Mouse (Mus musculus) spleen, adult 2 months (tissue): Measurements from ENCODE around the gene Astn2. TPM values are rescaled to one million over a fixed set of nuclear protein-coding genes. Genes with fewer than 3 reads are reported as not detected.
A peak's percentile ranks its signal among the peaks of the same experiment; 100 is the strongest.

ENCODE experiments used
- DNase-seq, 2 experiments: peaks; one replicate each; pipeline versions ENCODE4 v3.0.0 to v3.0.0-alpha.2; 2012 to 2021; ENCODE audit warnings: low spot score in 2 of 2, low read depth in 1 of 2
- H3K27ac ChIP-seq: fragments of 200-500 bp; 2 replicates; pipeline ENCODE4 v1.5.1; 2012; ENCODE audit warnings: low read length, inconsistent platforms; ENCODE audit not compliant: insufficient read depth
- H3K27me3 ChIP-seq: fragments of 200-500 bp; 2 replicates; pipeline ENCODE4 v1.6.1; 2012; ENCODE audit warnings: mild to moderate bottlenecking, moderate library complexity, low read length, inconsistent platforms; ENCODE audit not compliant: control insufficient read depth, insufficient read depth
- H3K36me3 ChIP-seq: fragments of 200-500 bp; 2 replicates; pipeline ENCODE4 v1.6.1; 2012; ENCODE audit warnings: mild to moderate bottlenecking, low read length, inconsistent platforms; ENCODE audit not compliant: control insufficient read depth, insufficient read depth
- H3K4me1 ChIP-seq: fragments of 200-500 bp; 2 replicates; pipeline ENCODE4 v1.6.1; 2011; ENCODE audit warnings: inconsistent platforms; ENCODE audit not compliant: control insufficient read depth, insufficient read depth, insufficient read length
- H3K4me3 ChIP-seq: fragments of 200-500 bp; 2 replicates; pipeline ENCODE4 v1.5.1; 2011; ENCODE audit warnings: mild to moderate bottlenecking, inconsistent platforms; ENCODE audit not compliant: insufficient read depth, insufficient read length; ENCODE audit errors: extremely low read depth
- CTCF ChIP-seq: fragments of 200-500 bp; IDR thresholded peaks from 2 replicates; pipeline ENCODE4 v1.5.1; 2011; ENCODE audit warnings: mild to moderate bottlenecking, inconsistent platforms; ENCODE audit not compliant: insufficient read depth, insufficient read length, insufficient replicate concordance; ENCODE audit errors: extremely low read depth
- POLR2A ChIP-seq: fragments of 200-500 bp; IDR thresholded peaks from 2 replicates; pipeline ENCODE4 v1.6.1; 2011; ENCODE audit warnings: low read depth, low read length, inconsistent platforms
- WGBS: fragments of 180-500 bp; shearing (Covaris S2); methylation state at CpG from one replicate; pipeline ENCODE4 v1.1.7; 2018; 5-methylcytosine and 5-hydroxymethylcytosine counted together
- polyA plus RNA-seq: library from polyadenylated mRNA; depleted of rRNA; stranded (reverse); fragments of >200 nt; gene quantifications from 2 replicates; pipeline ENCODE4 v1.2.3, GENCODE M21; 2012

The Astn2 gene
- polyA plus RNA-seq, 1 experiment, result 3.9 TPM

DNA sequence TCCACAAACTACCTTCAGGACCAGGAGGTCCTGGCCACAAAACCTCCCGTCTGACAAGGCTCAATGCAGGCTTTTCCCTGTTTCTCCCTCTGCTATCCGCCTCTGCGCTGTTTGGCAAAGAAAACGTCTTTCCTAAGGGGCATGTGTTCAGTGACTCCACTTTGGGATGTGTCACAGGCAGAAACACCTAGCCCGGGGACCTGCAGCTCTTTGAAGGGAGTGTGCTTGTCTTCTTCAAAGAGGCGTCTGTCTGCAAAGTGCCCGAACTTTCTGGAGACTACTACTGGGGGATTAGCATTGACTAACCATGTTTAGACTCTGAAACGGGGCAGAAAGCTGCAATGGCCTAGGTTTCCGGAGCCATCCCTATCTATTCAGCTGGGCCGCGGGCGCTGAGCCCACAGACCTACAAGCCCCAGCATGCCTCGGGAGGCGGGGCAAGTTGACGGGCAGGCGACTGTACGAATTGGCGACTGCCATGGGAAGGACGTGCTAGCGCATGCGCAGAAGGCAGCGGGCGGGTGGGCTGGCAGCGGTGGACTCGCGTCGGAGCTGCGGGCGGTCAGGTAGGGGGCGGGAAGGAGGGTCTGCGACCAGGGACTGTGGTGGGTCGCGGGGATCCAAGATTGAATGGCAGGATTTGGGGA lies 799.8 kb downstream of the Astn2 start, which contains the start of gene Trim32:
Gene Trim32, plus strand, starts transcription at position 483 of the 647 bp plus-strand sequence.
- peak within 1 kb of the TSS; percentile 81 for H3K4me3 ChIP-seq
- TF ChIP-seq CTCF (no peak), POLR2A (peak; percentile 19; the same call in 1 of the 2 replicates)
- no peaks in the 10 kb centered on the region for H3K36me3 ChIP-seq
- WGBS, result 7% methylated on average over 33 of the region's 33 CpGs
- peaks cover 5% of the 10 kb centered on the region; the same call in 1 of the 2 replicates for H3K4me1 ChIP-seq
- H3K27me3 ChIP-seq, result no peaks in the 10 kb centered on the region
- H3K27ac ChIP-seq, result no peak within 1 kb of the TSS
- DNase-seq, result peak; percentile 70 to 96

DNA sequence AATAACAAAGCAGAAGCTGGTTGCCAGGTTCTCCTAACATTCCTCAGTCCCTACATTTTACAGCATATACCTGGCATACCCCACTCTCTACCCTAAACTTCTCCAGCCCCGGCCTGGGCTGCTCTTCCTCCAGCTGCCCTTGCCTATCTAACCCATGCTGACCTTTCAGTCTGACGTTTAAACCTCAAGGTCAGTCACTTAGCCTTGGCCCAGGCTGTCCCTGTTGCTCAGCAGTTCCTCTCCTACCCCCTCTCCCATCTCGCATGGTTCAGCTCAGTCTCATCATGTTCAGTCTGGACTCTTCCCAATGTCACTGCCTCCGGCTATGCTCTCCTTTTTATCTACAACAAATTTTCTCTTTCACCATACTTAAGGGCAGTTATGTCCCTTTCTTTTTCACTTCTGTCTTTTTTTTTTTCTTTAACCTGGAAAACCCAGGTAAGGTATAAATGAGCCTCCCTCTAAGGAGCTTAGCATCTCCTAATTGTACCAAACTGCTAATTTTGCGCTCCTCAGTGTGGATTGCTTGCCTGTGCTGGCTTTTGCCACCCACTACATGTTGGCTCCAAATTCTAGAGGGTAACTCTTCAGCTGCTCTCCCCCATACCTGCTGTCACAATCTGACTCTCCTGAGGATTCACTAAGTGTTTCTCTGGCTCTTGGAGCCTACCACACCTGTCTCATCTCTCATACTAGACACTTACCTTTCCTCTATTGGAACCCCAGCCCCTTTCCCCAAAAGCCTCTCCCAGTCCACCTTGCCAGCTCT lies 809.6 kb downstream of the Astn2 start:
- Histone ChIP-seq H3K4me3 (no peak overlapping the region), H3K4me1 (no peaks in the 10 kb centered on the region), H3K36me3 (no peaks in the 10 kb centered on the region), H3K27ac (no peak overlapping the region), H3K27me3 (no peaks in the 10 kb centered on the region)
- WGBS, result 75% methylated on average over 5 of the region's 5 CpGs
- DNase-seq, result no peak
- TF ChIP-seq CTCF, result no peak

DNA sequence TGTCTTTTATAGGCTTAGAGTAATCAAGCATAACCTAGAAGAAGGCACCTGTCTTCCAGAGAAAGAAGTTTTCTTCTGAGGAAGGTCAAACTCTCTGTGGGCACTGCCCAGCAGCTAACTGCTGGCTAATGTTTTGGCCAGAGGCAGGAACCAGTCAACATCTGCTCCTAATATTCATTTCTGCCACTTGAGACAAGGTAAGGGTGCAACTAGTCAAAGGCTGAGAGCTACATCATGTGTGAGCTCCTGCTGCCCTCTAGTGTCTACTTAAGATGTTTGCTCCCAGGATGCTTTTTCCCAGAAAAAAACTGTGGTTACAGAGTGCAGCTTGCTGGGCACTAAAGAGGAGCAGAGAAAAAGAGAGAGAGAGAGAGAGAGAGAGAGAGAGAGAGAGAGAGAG lies 814.6 kb downstream of the Astn2 start:
- Histone ChIP-seq H3K27ac (no peak overlapping the region), H3K4me1 (no peaks in the 10 kb centered on the region), H3K36me3 (no peaks in the 10 kb centered on the region), H3K27me3 (no peaks in the 10 kb centered on the region), H3K4me3 (no peak overlapping the region)
- no peak for DNase-seq
- no peak for TF ChIP-seq POLR2A
- TF ChIP-seq CTCF, result no peak

DNA sequence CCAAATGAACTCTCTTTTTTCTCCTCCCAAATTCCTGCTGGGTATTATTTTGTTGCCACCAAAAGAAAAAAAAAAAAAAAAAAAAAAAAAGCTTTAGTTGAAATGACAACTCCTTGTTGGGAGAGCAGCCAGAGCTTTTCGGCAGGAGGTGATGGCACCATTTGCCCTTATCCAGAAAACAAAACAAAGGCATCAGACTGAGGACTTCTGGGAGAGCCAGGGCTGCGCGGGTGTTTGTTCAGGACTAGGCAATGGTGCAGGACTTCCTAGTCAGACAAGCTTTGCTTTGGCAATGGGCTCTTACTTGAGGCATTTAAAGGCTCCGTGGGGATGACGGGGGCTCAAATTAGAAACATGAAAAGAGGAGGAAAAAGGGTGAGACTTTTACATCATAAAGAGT lies 817.5 kb downstream of the Astn2 start:
- Histone ChIP-seq H3K4me1 (no peaks in the 10 kb centered on the region), H3K4me3 (no peak overlapping the region), H3K27ac (no peak overlapping the region), H3K36me3 (no peaks in the 10 kb centered on the region), H3K27me3 (no peaks in the 10 kb centered on the region)
- DNase-seq, result no peak
- TF ChIP-seq POLR2A (no peak), CTCF (no peak)
- 76% methylated on average over 5 of the region's 5 CpGs for WGBS

DNA sequence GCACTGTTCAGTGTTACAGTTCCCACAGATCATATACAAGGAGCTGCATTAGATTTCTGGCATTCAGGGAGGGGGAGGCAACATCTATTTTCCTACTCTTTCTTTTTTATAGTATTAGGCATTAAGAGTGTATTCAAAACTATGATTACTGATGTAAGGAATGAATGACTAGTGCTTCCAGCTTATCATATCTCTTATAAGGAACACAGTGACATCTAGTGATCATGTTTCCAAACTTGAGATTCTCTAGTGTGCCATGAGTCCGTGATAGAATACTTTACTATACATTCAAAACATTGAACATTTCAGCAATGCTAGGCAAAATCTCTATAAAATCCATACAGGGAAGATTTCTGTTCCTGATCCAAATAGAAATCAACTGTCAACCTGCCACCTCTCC lies 824.2 kb downstream of the Astn2 start:
- TF ChIP-seq CTCF (no peak), POLR2A (no peak)
- Histone ChIP-seq H3K27me3 (no peaks in the 10 kb centered on the region), H3K36me3 (no peaks in the 10 kb centered on the region), H3K4me3 (no peak overlapping the region), H3K4me1 (no peaks in the 10 kb centered on the region), H3K27ac (no peak overlapping the region)
- 40% methylated on average over 1 of the region's 1 CpGs for WGBS
- DNase-seq, result no peak

DNA sequence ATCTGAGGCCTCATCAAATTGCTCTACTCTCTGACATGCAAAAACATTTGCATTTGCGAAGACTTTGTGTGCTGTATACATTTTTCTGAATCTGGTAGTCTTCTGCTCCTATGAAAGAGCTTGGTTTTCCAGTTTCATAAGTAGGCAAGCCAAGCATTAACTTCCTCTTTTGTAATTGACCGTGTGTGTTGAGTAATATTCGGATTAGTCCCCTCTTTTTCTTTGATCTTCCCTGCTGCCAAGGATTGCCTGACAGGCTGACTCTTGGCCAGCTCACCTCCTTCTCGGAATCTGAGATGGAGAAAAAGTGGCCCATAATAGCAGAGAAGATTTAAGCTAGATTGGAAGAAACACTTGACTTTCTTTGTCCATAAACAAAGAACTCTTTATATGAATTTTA lies 838.9 kb downstream of the Astn2 start:
- DNase-seq, result no peak
- TF ChIP-seq CTCF, result no peak
- no peak for TF ChIP-seq POLR2A
- WGBS, result 44% methylated on average over 4 of the region's 4 CpGs
- no peak overlapping the region for H3K4me3 ChIP-seq
- H3K27ac ChIP-seq, result no peak overlapping the region
- H3K36me3 ChIP-seq, result no peaks in the 10 kb centered on the region
- H3K4me1 ChIP-seq, result no peaks in the 10 kb centered on the region
- H3K27me3 ChIP-seq, result no peaks in the 10 kb centered on the region

DNA sequence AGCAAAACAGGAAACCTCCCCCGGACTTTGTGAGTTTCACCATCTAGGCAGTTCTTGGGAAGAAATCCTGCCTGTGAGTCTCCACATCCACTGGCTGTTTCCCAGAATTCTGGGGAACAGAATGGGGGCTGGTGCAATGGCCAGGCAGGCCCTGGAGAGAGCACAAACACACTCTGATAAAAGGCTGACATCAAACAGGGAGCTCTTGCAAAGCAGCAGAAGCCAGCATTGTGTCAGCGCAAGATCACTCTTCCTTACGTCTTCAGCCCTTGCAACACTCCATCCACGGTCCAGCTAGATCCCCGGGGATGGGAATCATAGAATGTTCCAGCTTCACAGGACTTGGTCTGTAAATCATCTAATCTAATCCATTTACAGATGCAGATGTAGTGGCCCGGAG lies 855.9 kb downstream of the Astn2 start:
- no peak for TF ChIP-seq POLR2A
- no peak for TF ChIP-seq CTCF
- no peaks in the 10 kb centered on the region for H3K27me3 ChIP-seq
- no peaks in the 10 kb centered on the region for H3K36me3 ChIP-seq
- no peak for DNase-seq
- H3K27ac ChIP-seq, result no peak overlapping the region
- no peaks in the 10 kb centered on the region for H3K4me1 ChIP-seq
- no peak overlapping the region for H3K4me3 ChIP-seq
- 78% methylated on average over 6 of the region's 6 CpGs for WGBS
